Mouse (Mus musculus) liver, embryonic 11.5 days (tissue): ENCODE results near the gene Uckl1. TPM values are rescaled to one million over a fixed set of nuclear protein-coding genes. Genes with fewer than 3 reads are reported as not detected.

Source experiments
- ATAC-seq: fragments of 200-750 bp; cut with Nextera tagmentation; replicated peaks from 2 replicates; pipeline ENCODE4 v1.8.0; 2017; ENCODE audit warnings: moderate number of reproducible peaks, mild to moderate bottlenecking, moderate TSS enrichment, moderate library complexity; ENCODE audit not compliant: low FRiP score
- DNase-seq: peaks from one replicate; pipeline ENCODE4 v3.0.0-alpha.2; 2017; ENCODE audit warnings: low spot score
- H3K27ac ChIP-seq: fragments of 300-500 bp; sonication (generic); 2 replicates; pipeline ENCODE4 v1.5.1; 2014; ENCODE audit warnings: mild to moderate bottlenecking, low read depth, low read length, control low read depth
- H3K27me3 ChIP-seq: fragments of 300-500 bp; sonication (generic); replicated peaks from 2 replicates; pipeline ENCODE4 v1.6.1; 2014; ENCODE audit warnings: low read length, mixed read lengths; ENCODE audit not compliant: control insufficient read depth, insufficient read depth
- H3K36me3 ChIP-seq: fragments of 300-500 bp; sonication (generic); 2 replicates; pipeline ENCODE4 v1.6.1; 2014; ENCODE audit warnings: mild to moderate bottlenecking, low read length, moderate library complexity, mixed read lengths; ENCODE audit not compliant: control insufficient read depth, insufficient read depth
- H3K4me1 ChIP-seq: fragments of 300-500 bp; sonication (generic); replicated peaks from 2 replicates; pipeline ENCODE4 v1.6.1; 2014; ENCODE audit warnings: low read length, mixed read lengths; ENCODE audit not compliant: control insufficient read depth, insufficient read depth
- H3K4me2 ChIP-seq: fragments of 300-500 bp; sonication (generic); 2 replicates; pipeline ENCODE4 v1.6.1; 2014; ENCODE audit warnings: mild to moderate bottlenecking, control low read depth, moderate library complexity
- H3K4me3 ChIP-seq: fragments of 300-500 bp; sonication (generic); 2 replicates; pipeline ENCODE4 v1.5.1; 2014; ENCODE audit warnings: low read depth, low read length, control low read depth
- H3K9ac ChIP-seq: fragments of 300-500 bp; sonication (generic); 2 replicates; pipeline ENCODE4 v1.6.1; 2014; ENCODE audit warnings: low read depth, low read length, control low read depth
- H3K9me3 ChIP-seq: fragments of 300-500 bp; sonication (generic); 2 replicates; pipeline ENCODE4 v1.6.1; 2016; ENCODE audit warnings: low read length, inconsistent platforms, mixed read lengths; ENCODE audit not compliant: control insufficient read depth
- WGBS: fragments of 180-500 bp; shearing (Covaris S2); extraction: QIAGEN DNeasy Blood & Tissue Kit; methylation state at CpG from one replicate; pipeline ENCODE4 v1.1.7; 2014; 5-methylcytosine and 5-hydroxymethylcytosine counted together
- polyA plus RNA-seq: library from polyadenylated mRNA; unstranded; fragments of >200 nt; fragmentation: Nextera tagmentation; extraction: Ambion mirVana; gene quantifications from 2 replicates; pipeline ENCODE4 v1.2.1, GENCODE M21; 2014

Gene Uckl1
- polyA plus RNA-seq, 1 experiment from 2014 or later, result 44.5 TPM

DNA sequence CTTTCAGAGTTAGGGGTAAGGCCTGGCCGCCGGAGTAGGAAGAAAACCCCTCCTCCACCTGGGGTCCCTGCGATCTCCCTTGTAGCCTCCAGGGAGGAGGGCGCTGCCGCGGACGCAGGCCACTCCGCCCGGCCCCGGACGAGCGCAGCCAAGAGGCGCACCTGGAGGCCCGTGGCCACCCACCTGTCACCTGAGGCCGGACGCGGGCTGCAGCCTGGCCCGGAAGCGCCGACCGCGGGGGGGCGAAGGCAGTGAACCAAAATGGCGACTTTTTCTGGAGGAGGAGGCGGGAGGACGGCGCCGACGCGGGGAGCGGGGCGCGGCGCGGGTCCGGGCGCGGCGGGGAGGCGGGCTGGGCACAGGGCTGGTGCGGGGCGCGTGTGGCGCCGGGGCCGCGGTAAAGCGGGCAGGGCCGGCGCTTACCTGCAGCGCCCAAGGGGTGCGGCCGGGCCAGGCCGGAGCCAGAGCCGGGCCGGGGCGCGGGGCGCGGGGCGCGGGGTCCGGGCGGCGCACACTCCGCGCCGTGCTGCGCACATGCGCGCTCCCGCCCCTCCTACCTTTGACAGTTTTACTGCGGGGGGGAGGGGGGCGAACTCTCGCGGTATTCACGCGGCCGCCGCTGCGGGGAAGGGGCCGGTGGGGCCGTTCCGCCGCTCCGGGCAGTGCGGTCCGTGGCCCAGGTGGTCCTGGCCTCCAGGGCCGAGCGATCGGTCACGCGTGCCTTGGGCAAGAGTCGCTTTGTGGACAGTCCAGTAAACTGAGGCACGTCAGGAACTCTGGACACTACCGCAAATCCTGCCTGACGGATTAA, 7.7 kb upstream of the Uckl1 start, which contains the start of gene Zfp512b:
Zfp512b (minus strand) TSS at position 573 of the 811 bp plus-strand sequence.
- Histone ChIP-seq H3K4me3 (peak within 1 kb of the TSS; percentile 68), H3K27ac (peak within 1 kb of the TSS; percentile 61), H3K9ac (peak within 1 kb of the TSS; percentile 94), H3K36me3 (peaks cover 22% of the 10 kb centered on the region), H3K9me3 (no peaks in the 10 kb centered on the region), H3K27me3 (no peaks in the 10 kb centered on the region), H3K4me2 (peak within 1 kb of the TSS; percentile 96), H3K4me1 (peaks cover 24% of the 10 kb centered on the region)
- ATAC-seq (peak; percentile 63), DNase-seq (peak; percentile 76)
- WGBS, result 2% methylated on average over 73 of the region's 97 CpGs

DNA sequence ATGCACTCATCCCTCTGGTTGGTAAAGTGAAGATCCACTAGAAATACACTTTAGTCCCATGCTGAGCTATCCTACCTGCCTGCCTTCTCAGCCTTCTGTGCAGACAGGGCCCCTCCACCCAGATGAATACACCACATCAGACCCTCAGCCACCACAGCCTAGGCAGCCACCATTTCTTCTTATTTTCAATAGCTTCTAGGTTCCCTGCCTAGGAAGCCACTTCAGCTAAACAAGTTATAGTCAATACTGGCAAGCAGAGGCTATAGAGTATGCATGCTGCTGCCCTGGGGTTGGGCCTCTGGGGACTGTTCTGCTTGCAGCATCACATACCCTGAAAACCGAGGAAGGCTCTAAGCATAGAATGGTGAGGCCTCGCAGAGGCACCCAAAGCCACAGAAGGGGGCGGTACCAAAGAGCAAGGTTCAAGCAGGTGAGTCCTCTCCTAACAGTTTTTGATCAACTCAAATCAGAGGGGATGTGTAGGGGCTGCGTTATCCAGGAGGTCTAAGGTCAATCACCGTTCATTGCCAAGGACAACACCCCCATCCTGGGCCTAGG, 6.9 kb upstream of the Uckl1 start, which contains the start of gene Prpf6:
Prpf6 (plus strand) TSS at position 341 of the 558 bp plus-strand sequence.
- H3K4me2 ChIP-seq, result peak within 1 kb of the TSS; percentile 96
- H3K27me3 ChIP-seq, result no peaks in the 10 kb centered on the region
- no peaks in the 10 kb centered on the region for H3K9me3 ChIP-seq
- H3K4me3 ChIP-seq, result peak within 1 kb of the TSS; percentile 68
- peaks cover 24% of the 10 kb centered on the region for H3K4me1 ChIP-seq
- H3K36me3 ChIP-seq, result peaks cover 28% of the 10 kb centered on the region
- WGBS, result 7% methylated on average over 5 of the region's 5 CpGs
- peak within 1 kb of the TSS; percentile 61 for H3K27ac ChIP-seq
- ATAC-seq (peak; percentile 35), DNase-seq (peak; percentile 40)
- H3K9ac ChIP-seq, result peak within 1 kb of the TSS; percentile 94

DNA sequence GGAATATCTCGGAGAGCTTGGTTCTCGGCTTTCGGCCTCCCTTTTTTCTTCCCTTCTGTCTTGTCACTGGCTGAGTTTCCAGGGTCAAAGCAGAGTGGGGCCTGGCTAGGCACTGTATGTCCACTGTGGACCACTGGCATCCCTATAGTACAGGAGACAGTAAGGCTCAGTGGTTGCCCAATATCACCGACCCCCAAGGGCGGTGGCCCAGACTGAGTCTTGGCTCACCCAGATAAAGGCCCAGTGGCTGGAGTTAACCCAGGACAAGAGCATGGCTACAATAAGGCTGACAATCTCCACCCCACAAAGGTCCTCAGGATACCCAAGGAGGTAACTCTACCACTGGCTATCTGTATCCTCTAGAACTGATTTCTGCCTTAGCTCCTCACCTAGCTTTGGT, 5.8 kb upstream of the Uckl1 start:
- H3K9ac ChIP-seq, result no peak overlapping the region
- H3K9me3 ChIP-seq, result no peaks in the 10 kb centered on the region
- 0 out of 2 replicates have a peak overlapping the region, but pooled peaks have one; percentile 1 for H3K4me3 ChIP-seq
- ATAC-seq (no peak), DNase-seq (no peak)
- peaks cover 24% of the 10 kb centered on the region for H3K4me1 ChIP-seq
- H3K27me3 ChIP-seq, result no peaks in the 10 kb centered on the region
- peaks cover 36% of the 10 kb centered on the region for H3K36me3 ChIP-seq
- 79% methylated on average over 5 of the region's 5 CpGs for WGBS
- no peak overlapping the region for H3K27ac ChIP-seq
- H3K4me2 ChIP-seq, result no peak overlapping the region; the same call in 1 of the 2 replicates

DNA sequence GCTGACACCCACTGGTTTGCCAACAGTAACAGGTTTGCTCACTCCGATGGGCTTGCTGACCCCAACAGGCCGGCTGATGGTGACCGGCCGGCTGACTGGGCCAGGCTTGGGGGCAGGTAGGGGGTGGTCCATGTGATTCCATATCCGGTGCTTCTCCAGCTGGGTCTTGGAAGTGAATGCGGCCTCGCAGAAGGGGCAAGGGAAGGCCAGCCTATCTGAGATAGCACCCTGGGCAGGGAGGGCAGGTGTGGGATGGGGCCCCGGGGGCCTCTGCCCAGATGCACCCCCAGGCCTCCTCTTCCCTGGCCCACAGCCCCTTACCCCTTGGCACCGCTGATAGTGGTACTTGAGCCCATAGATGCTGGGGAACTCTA, 5.0 kb upstream of the Uckl1 start:
- Histone ChIP-seq H3K9me3 (no peaks in the 10 kb centered on the region), H3K36me3 (peaks cover 40% of the 10 kb centered on the region), H3K4me2 (no peak overlapping the region), H3K9ac (no peak overlapping the region), H3K27ac (no peak overlapping the region), H3K4me3 (no peak overlapping the region), H3K4me1 (peaks cover 24% of the 10 kb centered on the region), H3K27me3 (no peaks in the 10 kb centered on the region)
- no peak for DNase-seq
- 95% methylated on average over 9 of the region's 9 CpGs for WGBS
- no peak for ATAC-seq

DNA sequence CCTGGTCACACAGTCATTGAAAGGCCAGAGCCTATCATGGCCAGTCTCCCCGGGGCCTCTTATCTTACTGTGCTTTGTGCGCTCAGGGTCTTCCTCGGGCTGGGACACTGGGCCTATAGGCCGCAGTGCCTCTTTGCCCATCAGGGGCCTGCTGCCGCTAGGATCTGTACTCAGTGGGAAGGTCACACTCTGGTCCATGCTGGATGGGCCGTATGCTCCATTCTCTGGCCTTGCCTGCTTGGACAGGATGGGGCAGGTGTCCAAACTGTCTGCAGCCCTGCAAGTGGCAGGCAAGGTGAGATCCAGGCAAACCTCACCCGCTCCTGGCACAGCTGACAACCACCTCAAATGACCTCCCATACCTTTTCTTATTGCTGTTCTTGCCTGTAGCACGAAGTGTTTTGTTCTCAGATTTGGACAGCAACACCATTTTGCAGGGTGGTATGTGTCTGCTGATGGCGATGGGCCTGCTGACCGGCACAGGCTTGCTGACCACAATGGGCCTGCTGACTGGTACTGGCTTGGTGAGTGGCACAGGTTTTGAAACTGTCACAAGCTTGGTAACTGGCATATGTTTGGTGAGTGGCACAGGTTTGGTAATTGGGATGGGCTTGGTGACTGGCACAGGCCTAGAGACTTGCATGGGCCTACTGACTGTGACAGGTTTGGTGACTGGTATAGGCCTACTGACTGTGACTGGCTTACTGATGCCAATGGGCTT, 4.5 kb upstream of the Uckl1 start:
- Histone ChIP-seq H3K4me1 (peaks cover 24% of the 10 kb centered on the region), H3K4me2 (no peak overlapping the region), H3K36me3 (peaks cover 45% of the 10 kb centered on the region), H3K9me3 (no peaks in the 10 kb centered on the region), H3K4me3 (no peak overlapping the region), H3K27ac (no peak overlapping the region), H3K27me3 (no peaks in the 10 kb centered on the region), H3K9ac (no peak overlapping the region)
- DNase-seq, result no peak
- no peak for ATAC-seq
- WGBS, result 89% methylated on average over 10 of the region's 10 CpGs

DNA sequence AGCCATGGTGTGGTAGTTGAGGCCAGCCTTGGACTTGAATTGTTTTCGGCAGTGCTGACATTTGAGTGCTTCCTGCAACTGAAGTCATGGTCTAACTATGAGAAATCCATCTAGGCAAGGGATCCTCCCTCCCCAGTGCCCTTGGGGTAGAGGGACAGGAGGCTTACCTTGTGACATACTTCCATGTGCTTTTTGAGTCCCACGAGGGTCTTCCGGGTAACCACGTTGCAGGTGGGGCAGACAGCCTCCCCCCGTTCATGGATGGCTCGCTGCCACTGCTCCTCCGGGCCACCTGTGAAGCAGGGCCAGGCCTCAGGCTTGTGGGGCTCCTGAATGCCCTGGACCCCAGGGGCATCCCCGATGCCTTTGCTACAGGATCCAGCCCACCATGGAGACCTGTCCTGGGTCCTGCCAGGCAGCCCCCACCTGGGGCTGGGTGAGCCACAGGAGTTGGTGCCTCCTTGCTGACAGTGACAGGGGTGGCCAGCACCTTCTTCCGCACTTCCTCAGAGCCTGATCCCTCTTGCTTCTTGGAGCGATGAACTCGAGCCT, 3.6 kb upstream of the Uckl1 start:
- no peak overlapping the region for H3K27ac ChIP-seq
- no peak overlapping the region for H3K4me3 ChIP-seq
- DNase-seq (no peak), ATAC-seq (no peak)
- WGBS, result 92% methylated on average over 11 of the region's 11 CpGs
- H3K27me3 ChIP-seq, result no peaks in the 10 kb centered on the region
- no peak overlapping the region for H3K9ac ChIP-seq
- peaks cover 48% of the 10 kb centered on the region for H3K36me3 ChIP-seq
- no peak overlapping the region for H3K4me2 ChIP-seq
- H3K4me1 ChIP-seq, result peaks cover 23% of the 10 kb centered on the region
- no peaks in the 10 kb centered on the region for H3K9me3 ChIP-seq

DNA sequence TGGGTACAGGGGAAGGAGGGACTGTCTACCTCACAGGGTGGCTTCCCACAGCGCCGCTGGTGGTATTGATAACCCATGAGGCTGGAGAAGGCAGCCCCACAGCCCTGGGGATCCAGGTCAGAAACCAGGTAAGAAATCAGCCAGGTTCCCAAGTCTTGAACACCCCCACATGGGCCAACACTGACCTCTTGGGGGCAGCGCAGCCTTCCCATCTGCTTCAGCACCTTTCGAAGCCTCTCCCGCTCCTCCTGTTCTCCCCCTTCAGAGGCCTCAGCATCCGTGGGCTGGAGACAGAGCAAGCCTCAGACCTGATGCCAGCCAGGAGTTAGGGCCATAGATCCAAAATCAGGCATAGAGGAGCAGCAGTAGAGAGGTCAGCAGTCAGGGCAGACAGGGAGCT, 3.1 kb upstream of the Uckl1 start:
- Histone ChIP-seq H3K27ac (no peak overlapping the region), H3K9me3 (no peaks in the 10 kb centered on the region), H3K9ac (no peak overlapping the region), H3K4me3 (no peak overlapping the region), H3K4me2 (no peak overlapping the region), H3K36me3 (peaks cover 48% of the 10 kb centered on the region), H3K4me1 (peaks cover 18% of the 10 kb centered on the region), H3K27me3 (no peaks in the 10 kb centered on the region)
- 81% methylated on average over 6 of the region's 6 CpGs for WGBS
- ATAC-seq (no peak), DNase-seq (no peak)

DNA sequence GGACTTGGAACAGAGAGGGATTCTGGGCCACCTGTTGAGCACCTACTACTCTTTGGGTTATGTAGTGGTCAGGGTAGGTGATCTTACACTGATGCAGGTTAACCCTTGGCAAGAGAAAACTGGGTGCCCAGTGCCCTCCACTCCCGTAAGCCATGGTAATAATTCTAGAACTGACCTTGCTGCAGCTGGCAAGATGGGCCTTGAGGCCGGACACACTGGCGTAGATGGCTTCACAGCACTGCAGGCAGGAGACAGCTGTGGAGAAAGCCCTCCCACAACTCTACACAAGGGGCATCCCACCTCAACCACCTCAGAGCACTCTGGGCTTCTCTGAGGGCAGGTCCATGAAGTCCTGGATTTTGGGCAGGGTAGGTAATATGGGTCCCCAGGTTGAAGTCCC, 1.4 kb upstream of the Uckl1 start:
- H3K4me2 ChIP-seq, result no peak overlapping the region
- no peak overlapping the region for H3K9ac ChIP-seq
- DNase-seq (no peak), ATAC-seq (no peak)
- H3K36me3 ChIP-seq, result peaks cover 48% of the 10 kb centered on the region
- peaks cover 11% of the 10 kb centered on the region for H3K4me1 ChIP-seq
- no peak overlapping the region for H3K4me3 ChIP-seq
- 92% methylated on average over 3 of the region's 3 CpGs for WGBS
- H3K9me3 ChIP-seq, result no peaks in the 10 kb centered on the region
- H3K27me3 ChIP-seq, result no peaks in the 10 kb centered on the region
- no peak overlapping the region for H3K27ac ChIP-seq
